Mouse (Mus musculus) ES-CJ7 (cell line): Measurements from ENCODE around the gene Pcsk4.

ENCODE experiments used
- DNase-seq: peaks from one replicate; pipeline ENCODE4 v3.0.0; 2011; ENCODE audit warnings: low read depth, low spot score

The Pcsk4 gene

DNA sequence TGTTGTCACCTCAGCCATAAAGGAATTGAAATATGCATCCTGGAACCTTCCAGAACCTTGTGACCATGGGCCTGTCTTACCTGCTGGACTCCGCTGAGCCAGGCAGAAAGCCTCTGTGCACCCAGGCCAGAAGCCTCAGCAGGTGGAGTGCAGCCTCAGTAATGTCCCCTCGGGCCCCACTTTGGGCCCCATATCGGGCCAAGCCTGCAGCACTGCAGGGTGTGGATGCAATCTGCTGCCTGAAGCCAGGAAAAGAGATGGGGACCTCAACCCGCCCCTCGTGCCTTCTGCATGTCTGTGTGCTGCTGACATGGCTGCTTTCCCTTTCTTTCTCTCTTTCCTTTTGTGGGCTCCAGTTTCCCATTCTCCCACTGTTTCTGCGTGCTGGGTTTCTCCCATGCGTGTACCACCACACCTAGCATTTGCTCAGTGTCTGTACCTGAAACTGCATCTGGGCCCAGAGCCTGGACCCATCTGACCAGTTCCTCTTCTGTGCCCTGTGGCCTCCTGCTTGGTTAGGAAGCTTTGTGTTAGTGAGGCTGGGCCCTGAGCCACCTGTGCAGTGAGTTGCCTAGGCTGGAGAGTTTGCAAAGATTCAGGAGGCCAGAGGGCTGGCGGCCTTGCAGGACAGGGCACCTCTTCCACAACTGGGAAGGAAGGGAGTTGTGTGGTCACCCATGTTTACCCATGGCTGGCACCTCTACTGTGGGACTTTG is 57.3 kb downstream of the Pcsk4 start:
- DNase-seq, result no peak
